Mouse (Mus musculus): ENCODE results near the gene Lsm14b. TPM values are rescaled to one million over a fixed set of nuclear protein-coding genes. Genes with fewer than 3 reads are reported as not detected.

Lsm14b gene
- polyA plus RNA-seq, 1 experiment from 2014 or later: 2.7 TPM

- Histone ChIP-seq H3K9me3 (replicated peaks) (no peaks in the 10 kb centered on the region), H3K4me1 (peaks cover 17% of the 10 kb centered on the region), H3K9ac (peak within 1 kb of the TSS; percentile 84), H3K4me2 (peak within 1 kb of the TSS; percentile 88), H3K4me3 (peak within 1 kb of the TSS; percentile 81), H3K27me3 (replicated peaks) (no peaks in the 10 kb centered on the region), H3K36me3 (peaks cover 21% of the 10 kb centered on the region), H3K27ac (peak within 1 kb of the TSS; percentile 82)
- WGBS (ENCODE audit: insufficient replicate concordance): 6% methylated on average over 58 of the region's 58 CpGs
- ATAC-seq: peak; percentile 96
Measured at GRCm38 (mm10) chr2:180070481-180071453, 46.0 kb downstream of the Lsm14b start, which contains the start of gene Mtg2. TSS of gene Mtg2 (plus strand) at chr2:180070588.

GRCm38 (mm10) chr2:180071671-180072070 is 46.9 kb downstream of the Lsm14b start:
- no peak overlapping the region for H3K27ac ChIP-seq
- no peak overlapping the region for H3K4me3 ChIP-seq
- H3K9me3 ChIP-seq (replicated peaks): no peaks in the 10 kb centered on the region
- H3K27me3 ChIP-seq (replicated peaks): no peaks in the 10 kb centered on the region
- no peak overlapping the region for H3K4me2 ChIP-seq
- peaks cover 17% of the 10 kb centered on the region for H3K4me1 ChIP-seq
- WGBS (ENCODE audit: insufficient replicate concordance): 83% methylated on average over 2 of the region's 2 CpGs
- ATAC-seq: no peak
- no peak overlapping the region; the same call in 1 of the 2 replicates for H3K9ac ChIP-seq
- H3K36me3 ChIP-seq: peaks cover 21% of the 10 kb centered on the region

- 81% methylated on average over 7 of the region's 7 CpGs for WGBS (ENCODE audit: insufficient replicate concordance)
- Histone ChIP-seq H3K36me3 (peaks cover 19% of the 10 kb centered on the region), H3K27ac (no peak overlapping the region), H3K4me2 (no peak overlapping the region), H3K9me3 (replicated peaks) (no peaks in the 10 kb centered on the region), H3K4me3 (no peak overlapping the region), H3K27me3 (replicated peaks) (no peaks in the 10 kb centered on the region), H3K4me1 (peaks cover 17% of the 10 kb centered on the region), H3K9ac (no peak overlapping the region)
- ATAC-seq: no peak
Measured at GRCm38 (mm10) chr2:180072886-180073285, 48.1 kb downstream of the Lsm14b start.

GRCm38 (mm10) chr2:180077622-180078021 is 52.8 kb downstream of the Lsm14b start:
- Histone ChIP-seq H3K27me3 (replicated peaks) (no peaks in the 10 kb centered on the region), H3K4me2 (no peak overlapping the region), H3K36me3 (peaks cover 39% of the 10 kb centered on the region), H3K27ac (no peak overlapping the region), H3K4me1 (no peaks in the 10 kb centered on the region), H3K4me3 (no peak overlapping the region), H3K9me3 (replicated peaks) (no peaks in the 10 kb centered on the region), H3K9ac (no peak overlapping the region)
- 76% methylated on average over 3 of the region's 3 CpGs for WGBS (ENCODE audit: insufficient replicate concordance)
- ATAC-seq: no peak

- no peak overlapping the region for H3K27ac ChIP-seq
- ATAC-seq: no peak
- no peak overlapping the region for H3K9ac ChIP-seq
- peaks cover 50% of the 10 kb centered on the region for H3K36me3 ChIP-seq
- no peak overlapping the region for H3K4me2 ChIP-seq
- H3K4me3 ChIP-seq: no peak overlapping the region
- H3K4me1 ChIP-seq: no peaks in the 10 kb centered on the region
- no peaks in the 10 kb centered on the region for H3K27me3 ChIP-seq (replicated peaks)
- WGBS (ENCODE audit: insufficient replicate concordance): 83% methylated on average over 8 of the region's 8 CpGs
- no peaks in the 10 kb centered on the region for H3K9me3 ChIP-seq (replicated peaks)
Measured at GRCm38 (mm10) chr2:180080680-180081079, 55.9 kb downstream of the Lsm14b start.

- Histone ChIP-seq H3K9me3 (replicated peaks) (no peaks in the 10 kb centered on the region), H3K27ac (no peak overlapping the region), H3K27me3 (replicated peaks) (no peaks in the 10 kb centered on the region), H3K4me3 (no peak overlapping the region), H3K36me3 (peaks cover 59% of the 10 kb centered on the region), H3K4me2 (no peak overlapping the region), H3K4me1 (no peaks in the 10 kb centered on the region), H3K9ac (no peak overlapping the region)
- no peak for ATAC-seq
- 86% methylated on average over 10 of the region's 10 CpGs for WGBS (ENCODE audit: insufficient replicate concordance)
Measured at GRCm38 (mm10) chr2:180083063-180083462, 58.3 kb downstream of the Lsm14b start.

GRCm38 (mm10) chr2:180084565-180084964 is 59.8 kb downstream of the Lsm14b start:
- H3K27me3 ChIP-seq (replicated peaks): peaks cover 7% of the 10 kb centered on the region; the same call in 1 of the 2 replicates
- no peak overlapping the region for H3K4me3 ChIP-seq
- no peak overlapping the region for H3K4me2 ChIP-seq
- H3K36me3 ChIP-seq: peaks cover 48% of the 10 kb centered on the region
- H3K27ac ChIP-seq: no peak overlapping the region
- 48% methylated on average over 3 of the region's 3 CpGs for WGBS (ENCODE audit: insufficient replicate concordance)
- no peaks in the 10 kb centered on the region for H3K9me3 ChIP-seq (replicated peaks)
- H3K9ac ChIP-seq: no peak overlapping the region
- no peaks in the 10 kb centered on the region for H3K4me1 ChIP-seq
- no peak for ATAC-seq

Other genes starting within 250 kb of the Lsm14b start
- gene Taf4, start 48.3 kb upstream of the Lsm14b start, polyA plus RNA-seq (2016; fragmentation: Nextera tagmentation; extraction: Ambion mirVana): 2.2 and 2.6 TPM in 2 replicates
- gene Psma7, start 17.4 kb downstream of the Lsm14b start, polyA plus RNA-seq (2016; fragmentation: Nextera tagmentation; extraction: Ambion mirVana): 455 and 456 TPM in 2 replicates
- gene Ss18l1, start 17.5 kb downstream of the Lsm14b start, polyA plus RNA-seq (2016; fragmentation: Nextera tagmentation; extraction: Ambion mirVana): 1.3 and 1.6 TPM in 2 replicates
- gene Mtg2, start 45.6 kb downstream of the Lsm14b start, polyA plus RNA-seq (2016; fragmentation: Nextera tagmentation; extraction: Ambion mirVana): 17.6 and 18.0 TPM in 2 replicates
- gene Hrh3, start 79.5 kb downstream of the Lsm14b start, polyA plus RNA-seq (2016; fragmentation: Nextera tagmentation; extraction: Ambion mirVana): not detected in 2 replicates
- gene Osbpl2, start 94.3 kb downstream of the Lsm14b start, polyA plus RNA-seq (2016; fragmentation: Nextera tagmentation; extraction: Ambion mirVana): 13.5 and 15.5 TPM in 2 replicates
- gene Adrm1, start 146.5 kb downstream of the Lsm14b start, polyA plus RNA-seq (2016; fragmentation: Nextera tagmentation; extraction: Ambion mirVana): 176 and 189 TPM in 2 replicates
- 4.1 and 4.3 TPM in 2 replicates for gene Lama5, start 200.9 kb downstream of the Lsm14b start, polyA plus RNA-seq (2016; fragmentation: Nextera tagmentation; extraction: Ambion mirVana)
- gene Rps21, start 232.4 kb downstream of the Lsm14b start, polyA plus RNA-seq (2016; fragmentation: Nextera tagmentation; extraction: Ambion mirVana): 560 and 561 TPM in 2 replicates
- gene Cables2, start 248.5 kb downstream of the Lsm14b start, polyA plus RNA-seq (2016; fragmentation: Nextera tagmentation; extraction: Ambion mirVana): 9.6 and 10.4 TPM in 2 replicates